Mouse (Mus musculus): ENCODE measurements at regions not wholly inside any gene's neighbourhood (a gene's known extent, or its start where the extent isn't known, plus 50 kb on each side); places are given as distances from the start of the nearest gene placed in this dataset.

DNA sequence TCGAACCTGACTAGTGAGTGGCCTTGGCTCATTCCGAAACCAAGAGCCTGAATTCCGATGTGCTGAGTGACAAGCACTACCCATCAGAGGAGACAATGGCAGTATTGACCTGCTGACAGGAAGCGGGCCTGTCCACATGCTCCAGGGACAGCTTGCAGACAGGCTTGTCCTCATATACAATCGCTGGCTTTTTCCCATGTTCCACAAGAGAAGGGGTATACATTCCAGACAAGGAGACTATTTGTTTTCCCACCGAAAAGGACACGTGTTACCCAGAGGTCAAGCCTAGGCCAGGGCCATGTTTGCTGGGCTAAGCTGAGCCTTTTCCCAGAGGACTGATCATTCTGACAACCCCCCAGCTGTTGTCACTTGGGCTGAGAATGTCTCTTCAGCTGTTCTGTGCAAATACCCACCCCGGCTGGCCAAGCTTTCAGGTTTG, 77.5 kb upstream of the Spon1 start:
- Histone ChIP-seq H3K79me2 (ENCODE audit: control insufficient read depth, insufficient read depth, low read length) (no peaks in the 10 kb centered on the region), H3K27me3 (ENCODE audit: control insufficient read depth, insufficient read depth, low read length) (no peaks in the 10 kb centered on the region), H3K4me1 (ENCODE audit: control insufficient read depth, insufficient read depth, low read length) (no peaks in the 10 kb centered on the region), H3K4me3 (ENCODE audit: insufficient read depth, low read depth, low read length) (no peak overlapping the region), H3K27ac (replicated peaks; ENCODE audit: insufficient read depth, low read depth, low read length) (no peak overlapping the region), H3K36me3 (ENCODE audit: control insufficient read depth, insufficient read depth, low read length) (no peaks in the 10 kb centered on the region), H3K9ac (ENCODE audit: low read depth, low read length) (no peak overlapping the region)
- WGBS = 30% methylated on average over 8 of the region's 8 CpGs
- DNase-seq (ENCODE audit: extremely low read depth, low read depth, low spot score) = no peak
- TF ChIP-seq POLR2A (IDR thresholded peaks at IDR 0.05; ENCODE audit: extremely low read depth, insufficient read depth, low read length) = no peak
- TF ChIP-seq CTCF (IDR thresholded peaks at IDR 0.05; ENCODE audit: low read depth, low read length) = no peak

DNA sequence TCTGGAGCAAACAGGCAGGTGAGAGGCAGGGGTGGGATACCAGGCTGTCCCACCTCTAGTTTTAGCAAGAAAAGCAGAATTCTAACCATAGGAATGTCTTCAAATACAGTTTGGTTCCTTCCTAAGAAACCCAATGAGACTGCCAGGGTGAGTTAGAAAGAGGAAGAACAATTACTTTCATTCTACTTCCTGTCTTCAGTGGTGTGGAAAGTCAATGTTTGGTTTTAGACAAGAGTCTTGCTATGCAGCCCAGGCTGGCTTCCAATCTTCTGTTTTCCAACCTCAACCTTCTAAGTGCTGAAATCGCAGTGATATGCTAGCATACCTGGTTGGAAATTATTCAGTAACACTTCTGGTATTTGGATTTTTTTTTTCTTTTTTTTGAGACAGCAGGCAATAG, 77.1 kb upstream of the Spon1 start:
- DNase-seq (ENCODE audit: extremely low read depth, low read depth, low spot score) = no peak
- H3K4me1 ChIP-seq (ENCODE audit: control insufficient read depth, insufficient read depth, low read length) = no peaks in the 10 kb centered on the region
- H3K36me3 ChIP-seq (ENCODE audit: control insufficient read depth, insufficient read depth, low read length) = no peaks in the 10 kb centered on the region
- 54% methylated on average over 1 of the region's 1 CpGs for WGBS
- H3K9ac ChIP-seq (ENCODE audit: low read depth, low read length) = no peak overlapping the region
- no peak overlapping the region for H3K27ac ChIP-seq (replicated peaks; ENCODE audit: insufficient read depth, low read depth, low read length)
- no peak overlapping the region for H3K4me3 ChIP-seq (ENCODE audit: insufficient read depth, low read depth, low read length)
- H3K27me3 ChIP-seq (ENCODE audit: control insufficient read depth, insufficient read depth, low read length) = no peaks in the 10 kb centered on the region
- H3K79me2 ChIP-seq (ENCODE audit: control insufficient read depth, insufficient read depth, low read length) = no peaks in the 10 kb centered on the region
- no peak for TF ChIP-seq POLR2A (IDR thresholded peaks at IDR 0.05; ENCODE audit: extremely low read depth, insufficient read depth, low read length)
- no peak for TF ChIP-seq CTCF (IDR thresholded peaks at IDR 0.05; ENCODE audit: low read depth, low read length)

DNA sequence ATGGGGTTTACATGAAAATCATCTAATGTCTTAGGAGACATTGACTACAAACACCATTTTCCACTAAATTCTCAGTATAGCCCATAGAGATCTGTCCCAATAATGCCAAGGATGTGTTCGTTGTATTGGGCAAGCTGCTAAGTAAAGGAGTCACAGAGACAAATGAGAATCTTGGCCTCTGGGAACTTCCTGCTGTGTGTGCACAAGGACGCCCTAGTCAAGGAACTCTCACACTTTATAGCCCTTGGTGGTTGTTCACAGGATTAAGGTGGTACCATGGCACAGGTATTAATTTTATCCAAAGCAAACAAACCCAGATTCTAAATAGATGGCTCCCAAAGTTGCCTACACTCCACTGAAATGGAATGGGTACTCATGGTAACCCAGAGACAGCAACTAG, 76.7 kb upstream of the Spon1 start:
- WGBS = 74% methylated on average over 2 of the region's 2 CpGs
- Histone ChIP-seq H3K27ac (replicated peaks; ENCODE audit: insufficient read depth, low read depth, low read length) (no peak overlapping the region), H3K9ac (ENCODE audit: low read depth, low read length) (no peak overlapping the region), H3K27me3 (ENCODE audit: control insufficient read depth, insufficient read depth, low read length) (no peaks in the 10 kb centered on the region), H3K4me1 (ENCODE audit: control insufficient read depth, insufficient read depth, low read length) (no peaks in the 10 kb centered on the region), H3K4me3 (ENCODE audit: insufficient read depth, low read depth, low read length) (no peak overlapping the region), H3K79me2 (ENCODE audit: control insufficient read depth, insufficient read depth, low read length) (no peaks in the 10 kb centered on the region), H3K36me3 (ENCODE audit: control insufficient read depth, insufficient read depth, low read length) (no peaks in the 10 kb centered on the region)
- TF ChIP-seq CTCF (IDR thresholded peaks at IDR 0.05; ENCODE audit: low read depth, low read length) = no peak
- DNase-seq (ENCODE audit: extremely low read depth, low read depth, low spot score) = no peak

DNA sequence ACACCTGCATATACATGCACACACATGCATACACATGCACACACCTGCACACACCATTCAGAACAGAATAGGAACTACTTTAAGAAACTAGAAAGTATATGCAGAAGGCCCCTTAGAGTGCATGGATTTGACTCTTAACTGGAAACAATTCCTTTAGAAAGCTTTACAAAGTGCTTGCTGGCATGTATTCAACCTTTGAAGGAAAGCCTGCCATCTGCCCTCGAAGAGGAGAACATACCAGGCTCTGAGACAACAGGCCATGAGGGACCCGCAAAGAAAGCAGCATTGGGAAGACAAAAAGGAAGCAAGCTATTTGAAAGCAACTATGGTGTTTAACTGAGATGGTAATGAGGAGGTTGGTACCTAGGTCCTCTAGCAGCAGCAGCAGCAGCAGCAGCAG, 74.0 kb upstream of the Spon1 start:
- no peaks in the 10 kb centered on the region for H3K4me1 ChIP-seq (ENCODE audit: control insufficient read depth, insufficient read depth, low read length)
- TF ChIP-seq CTCF (IDR thresholded peaks at IDR 0.05; ENCODE audit: low read depth, low read length) (no peak), POLR2A (IDR thresholded peaks at IDR 0.05; ENCODE audit: extremely low read depth, insufficient read depth, low read length) (no peak)
- H3K36me3 ChIP-seq (ENCODE audit: control insufficient read depth, insufficient read depth, low read length) = no peaks in the 10 kb centered on the region
- no peaks in the 10 kb centered on the region for H3K79me2 ChIP-seq (ENCODE audit: control insufficient read depth, insufficient read depth, low read length)
- WGBS = 70% methylated on average over 2 of the region's 2 CpGs
- no peak overlapping the region for H3K27ac ChIP-seq (replicated peaks; ENCODE audit: insufficient read depth, low read depth, low read length)
- DNase-seq (ENCODE audit: extremely low read depth, low read depth, low spot score) = no peak
- no peaks in the 10 kb centered on the region for H3K27me3 ChIP-seq (ENCODE audit: control insufficient read depth, insufficient read depth, low read length)
- no peak overlapping the region for H3K4me3 ChIP-seq (ENCODE audit: insufficient read depth, low read depth, low read length)
- H3K9ac ChIP-seq (ENCODE audit: low read depth, low read length) = no peak overlapping the region

DNA sequence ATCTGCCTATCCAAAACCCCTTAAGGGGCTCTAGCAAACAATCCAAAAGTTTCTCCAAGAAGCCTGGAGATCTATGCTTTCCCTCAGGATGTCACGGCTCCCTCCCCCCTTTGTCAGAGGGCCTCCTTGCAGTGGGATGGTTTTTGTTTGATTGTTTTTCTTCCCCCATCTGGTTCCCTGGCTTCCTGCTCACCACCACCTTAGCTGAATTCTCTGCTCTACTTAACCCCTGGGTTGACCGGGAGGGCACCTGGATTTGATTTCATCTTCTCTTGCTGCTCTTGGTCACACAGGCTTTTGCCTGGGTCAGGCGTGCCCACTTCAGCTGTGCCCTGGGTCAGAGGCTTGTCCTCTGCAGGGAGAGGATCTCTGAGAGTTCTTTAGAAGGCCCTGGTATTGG, 72.3 kb upstream of the Spon1 start:
- H3K27ac ChIP-seq (replicated peaks; ENCODE audit: insufficient read depth, low read depth, low read length) = no peak overlapping the region
- no peaks in the 10 kb centered on the region for H3K36me3 ChIP-seq (ENCODE audit: control insufficient read depth, insufficient read depth, low read length)
- TF ChIP-seq POLR2A (IDR thresholded peaks at IDR 0.05; ENCODE audit: extremely low read depth, insufficient read depth, low read length) (no peak), CTCF (IDR thresholded peaks at IDR 0.05; ENCODE audit: low read depth, low read length) (no peak)
- no peak overlapping the region for H3K4me3 ChIP-seq (ENCODE audit: insufficient read depth, low read depth, low read length)
- no peaks in the 10 kb centered on the region for H3K27me3 ChIP-seq (ENCODE audit: control insufficient read depth, insufficient read depth, low read length)
- no peaks in the 10 kb centered on the region for H3K79me2 ChIP-seq (ENCODE audit: control insufficient read depth, insufficient read depth, low read length)
- 41% methylated on average over 3 of the region's 3 CpGs for WGBS
- no peak overlapping the region for H3K9ac ChIP-seq (ENCODE audit: low read depth, low read length)
- no peaks in the 10 kb centered on the region for H3K4me1 ChIP-seq (ENCODE audit: control insufficient read depth, insufficient read depth, low read length)
- DNase-seq (ENCODE audit: extremely low read depth, low read depth, low spot score) = no peak

DNA sequence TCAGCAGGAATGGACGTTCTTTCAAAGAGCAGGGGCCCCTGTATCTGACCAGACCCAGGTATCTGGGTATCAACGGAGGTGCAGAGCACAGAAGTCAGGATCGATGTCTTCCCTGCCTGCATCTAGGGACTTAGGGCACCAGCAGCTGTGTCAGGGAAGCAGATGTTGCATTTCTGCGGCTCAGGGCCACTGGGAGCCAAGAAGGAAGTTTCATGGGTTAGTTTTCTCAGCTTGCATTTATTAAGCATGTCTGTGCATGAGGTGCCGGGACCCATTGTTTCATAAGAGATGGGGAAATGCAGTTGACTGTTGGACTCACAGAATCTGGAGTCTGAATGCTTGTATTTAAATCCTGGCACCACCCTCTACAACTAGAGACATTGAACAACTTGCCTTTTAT, 71.3 kb upstream of the Spon1 start:
- H3K27ac ChIP-seq (replicated peaks; ENCODE audit: insufficient read depth, low read depth, low read length) = no peak overlapping the region
- no peak overlapping the region for H3K4me3 ChIP-seq (ENCODE audit: insufficient read depth, low read depth, low read length)
- no peak for TF ChIP-seq CTCF (IDR thresholded peaks at IDR 0.05; ENCODE audit: low read depth, low read length)
- TF ChIP-seq POLR2A (IDR thresholded peaks at IDR 0.05; ENCODE audit: extremely low read depth, insufficient read depth, low read length) = no peak
- H3K79me2 ChIP-seq (ENCODE audit: control insufficient read depth, insufficient read depth, low read length) = no peaks in the 10 kb centered on the region
- H3K9ac ChIP-seq (ENCODE audit: low read depth, low read length) = no peak overlapping the region
- no peaks in the 10 kb centered on the region for H3K36me3 ChIP-seq (ENCODE audit: control insufficient read depth, insufficient read depth, low read length)
- no peaks in the 10 kb centered on the region for H3K27me3 ChIP-seq (ENCODE audit: control insufficient read depth, insufficient read depth, low read length)
- WGBS = 69% methylated on average over 5 of the region's 5 CpGs
- DNase-seq (ENCODE audit: extremely low read depth, low read depth, low spot score) = no peak
- no peaks in the 10 kb centered on the region for H3K4me1 ChIP-seq (ENCODE audit: control insufficient read depth, insufficient read depth, low read length)

Measured in liver, adult 2 months (tissue).